Mouse (Mus musculus) embryo, embryonic 10.5 days (tissue): ENCODE measurements at regions not wholly inside any gene's neighbourhood (a gene's known extent, or its start where the extent isn't known, plus 50 kb on each side); places are given as distances from the start of the nearest gene placed in this dataset.
"Not testable (repeated sequence)": the region's sequence is repeated elsewhere in the genome, so short reads cannot be mapped to it uniquely, and the experiment has no call there.

Experiments used
- DNase-seq: peaks from one replicate; pipeline ENCODE4 v3.0.0-alpha.2; 2015; ENCODE audit warnings: low spot score

GRCm38 (mm10) chr9:78769168-78769567 is 153.8 kb downstream of the Cd109 start:
- DNase-seq: peak; percentile 80

DNA sequence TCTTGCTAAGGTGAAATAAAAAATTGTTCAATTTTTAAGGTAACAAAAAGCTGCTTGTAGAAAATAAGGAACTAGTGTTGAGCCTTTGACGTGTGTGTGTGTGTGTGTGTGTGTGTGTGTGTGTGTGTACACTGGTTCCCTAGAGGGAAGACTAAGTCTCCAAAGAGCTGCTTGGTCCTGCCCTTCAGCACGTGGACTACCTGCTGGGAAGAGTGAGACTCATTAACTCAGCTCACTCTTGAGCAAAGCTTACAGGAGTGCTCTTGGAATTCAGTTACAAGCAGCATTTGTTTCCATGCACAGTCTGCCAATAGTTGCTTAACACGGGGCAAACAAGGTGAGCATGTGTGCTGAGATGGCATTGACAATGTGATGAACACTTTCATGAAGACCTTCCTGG is 158.6 kb downstream of the Cd109 start:
- DNase-seq: no peak

DNA sequence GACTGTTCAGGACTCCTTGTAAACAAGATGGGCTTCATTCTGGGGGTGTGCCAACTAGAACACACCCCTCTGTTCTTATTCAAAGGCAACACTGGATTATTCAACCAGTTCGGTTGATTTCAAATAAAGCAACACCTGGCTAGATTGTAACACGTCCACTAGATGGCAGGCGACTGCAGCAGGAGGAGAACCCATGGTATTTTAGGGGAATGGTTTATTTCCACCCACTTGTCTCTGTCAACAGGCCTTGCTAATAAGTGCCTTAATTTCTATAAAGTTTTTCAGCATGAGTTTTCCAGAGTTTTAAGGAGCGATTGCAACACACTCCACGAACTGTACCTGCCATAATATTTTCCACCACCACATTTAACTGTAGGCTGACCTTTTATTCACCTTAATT is 160.1 kb downstream of the Cd109 start:
- DNase-seq: peak; percentile 76

GRCm38 (mm10) chr9:78780595-78780994 is 165.2 kb downstream of the Cd109 start:
- no peak for DNase-seq

DNA sequence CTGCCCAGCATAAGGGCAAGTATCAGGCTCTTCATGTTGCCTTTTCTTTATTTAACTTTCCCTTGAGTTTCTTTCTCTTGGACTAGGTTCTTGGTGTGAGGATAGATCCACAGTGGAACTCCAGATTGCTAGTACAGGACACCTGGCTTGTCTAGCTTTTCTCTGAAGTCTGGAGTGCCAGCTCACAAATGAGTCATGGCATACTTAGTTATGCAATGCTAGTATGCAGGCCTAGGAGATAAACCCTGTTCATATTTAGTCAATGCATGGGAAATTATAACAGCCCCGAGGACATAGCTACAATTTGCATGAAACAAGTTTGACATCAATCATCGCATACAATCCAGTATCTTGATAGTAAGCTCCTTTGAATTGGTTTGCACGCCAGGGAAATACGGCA is 167.0 kb downstream of the Cd109 start:
- DNase-seq: no peak

- DNase-seq: no peak
Observed at GRCm38 (mm10) chr9:78782860-78783259, 167.5 kb downstream of the Cd109 start.

DNA sequence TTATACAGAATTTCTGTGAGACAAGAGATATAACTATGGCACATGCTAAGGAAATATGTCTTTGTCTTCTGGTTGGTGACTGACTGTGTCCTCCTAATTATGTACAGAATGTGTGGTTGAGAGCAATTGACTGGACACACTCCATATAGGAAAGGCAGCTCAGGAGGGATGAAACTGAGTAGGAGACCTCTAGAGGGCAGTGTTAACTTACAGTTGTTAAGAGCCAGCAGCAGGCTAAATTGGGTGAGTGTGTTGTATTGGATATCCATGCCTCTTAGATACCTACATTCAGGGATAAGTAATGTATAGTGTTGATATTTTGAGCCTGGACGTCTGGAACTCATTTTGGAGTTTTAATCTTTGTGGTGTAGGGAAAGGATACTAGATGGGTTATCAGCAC is 172.5 kb downstream of the Cd109 start:
- DNase-seq: peak; percentile 92

- DNase-seq: no peak
Observed at GRCm38 (mm10) chr9:78789703-78790102, 174.4 kb downstream of the Cd109 start.

DNA sequence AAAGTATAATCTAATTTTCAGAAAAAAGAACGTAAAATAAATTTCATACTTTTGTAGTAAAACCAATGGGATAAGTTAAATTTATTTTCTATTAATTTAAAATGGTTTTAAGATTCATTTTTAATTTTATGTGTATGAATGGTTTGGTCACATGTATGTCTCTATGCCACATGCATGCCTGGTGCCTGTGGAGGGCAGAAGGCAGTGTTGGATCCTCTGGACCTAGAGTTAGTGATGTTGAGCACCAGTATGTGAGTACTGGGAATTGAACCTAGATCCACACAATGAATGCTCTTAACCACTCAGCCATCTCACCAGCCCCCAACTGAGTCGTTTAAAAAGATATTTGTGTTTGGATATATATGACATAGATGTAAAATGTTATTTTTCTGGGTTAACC is 174.8 kb downstream of the Cd109 start:
- no peak for DNase-seq

DNA sequence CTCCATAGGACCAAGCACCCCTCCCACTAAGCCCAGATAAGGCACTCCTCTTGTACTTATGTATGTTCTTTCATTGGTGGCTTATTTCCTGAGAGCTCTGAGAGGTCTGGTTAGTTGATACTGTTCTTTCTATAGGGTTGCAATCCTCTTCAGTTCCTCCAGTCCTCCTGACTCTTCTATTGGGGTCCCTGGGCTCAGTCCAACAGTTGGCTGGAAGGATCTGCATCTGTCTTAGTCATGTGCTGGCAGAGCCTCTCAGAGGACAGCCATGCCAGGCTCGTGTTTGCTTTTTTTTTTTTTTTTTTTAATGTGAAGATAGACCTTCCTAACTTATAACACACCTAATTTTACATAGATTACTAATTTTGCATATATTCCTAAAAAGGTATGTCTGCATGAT is 180.5 kb downstream of the Cd109 start:
- DNase-seq: no peak

DNA sequence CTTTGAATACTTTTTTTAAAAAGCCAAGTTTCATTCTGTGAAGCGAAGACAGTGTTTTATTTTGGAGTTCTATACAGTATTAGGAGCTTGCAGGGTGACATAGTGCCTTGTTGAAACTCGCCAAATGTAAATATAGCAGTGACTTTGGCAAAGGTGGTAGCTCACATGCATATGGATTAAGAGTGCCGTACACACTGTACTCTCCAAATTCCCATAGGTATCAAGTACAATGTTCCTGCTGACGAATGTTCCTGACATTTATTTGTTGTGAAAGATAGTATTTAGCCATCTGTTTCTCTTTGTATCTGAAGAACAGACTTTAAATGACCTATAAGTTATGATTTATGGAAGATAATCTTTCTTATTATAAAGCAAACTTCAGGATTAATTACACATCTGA is 201.9 kb downstream of the Cd109 start:
- DNase-seq: no peak

- DNase-seq: peak; percentile 21
Observed at GRCm38 (mm10) chr9:78821554-78822212, 206.3 kb downstream of the Cd109 start.

DNA sequence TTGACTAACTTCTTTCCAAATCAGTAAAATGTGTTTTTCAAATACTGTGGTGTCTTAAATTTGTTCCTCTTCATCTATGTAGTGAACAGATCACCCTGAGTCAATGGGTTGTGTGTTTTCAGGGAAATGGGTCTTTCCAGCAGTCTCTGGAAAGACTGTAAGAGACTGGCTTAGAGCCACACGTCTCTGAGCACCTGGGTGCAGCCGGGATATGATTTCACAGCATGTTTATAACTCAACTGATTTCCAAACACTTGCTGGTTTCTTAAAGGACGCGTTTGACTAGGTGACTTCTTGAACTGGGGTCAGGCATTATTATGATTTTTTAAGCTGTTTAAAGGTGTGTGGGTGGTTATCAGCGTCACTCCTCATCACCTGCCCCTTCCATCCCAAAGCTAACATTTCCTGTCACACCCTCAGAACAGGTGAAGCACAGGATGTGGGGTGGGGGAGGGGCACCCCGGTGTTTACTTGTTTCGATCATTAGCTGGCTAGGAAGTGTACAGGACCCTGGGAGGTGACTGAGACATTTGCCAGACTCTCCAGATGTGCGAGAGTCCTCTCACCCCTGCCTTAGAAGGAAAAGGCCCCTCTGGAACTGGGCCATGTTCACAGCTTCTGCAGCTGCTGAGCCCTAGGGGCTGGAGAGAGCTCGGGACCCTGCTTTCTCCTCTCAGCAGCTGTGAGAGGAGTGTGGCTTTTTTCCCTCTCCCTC is 229.8 kb downstream of the Cd109 start:
- DNase-seq: peak; percentile 36

DNA sequence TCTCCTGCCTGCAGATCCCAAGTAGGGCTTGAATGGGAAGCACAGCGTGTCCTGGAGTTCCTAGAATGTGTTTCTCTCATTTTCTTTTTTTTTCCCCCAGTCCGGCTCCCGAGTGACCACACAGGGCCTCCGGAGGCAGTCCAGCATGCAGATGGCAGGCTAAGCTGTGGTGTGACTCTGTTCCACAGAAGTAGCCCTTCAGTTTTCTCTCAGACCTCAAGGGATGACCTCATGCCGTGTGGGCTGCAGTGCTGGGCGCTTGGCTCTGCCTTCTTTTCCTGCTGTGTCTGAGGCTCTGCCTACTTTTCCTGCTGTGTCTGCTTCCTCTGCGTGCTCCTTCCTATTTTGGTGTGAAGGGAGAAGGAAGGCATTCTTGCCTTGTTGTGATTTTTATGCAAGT is 230.8 kb downstream of the Cd109 start:
- peak; percentile 26 for DNase-seq

GRCm38 (mm10) chr9:78847890-78848563 is 232.7 kb downstream of the Cd109 start:
- no peak for DNase-seq

- not testable (repeated sequence) for DNase-seq
Observed at GRCm38 (mm10) chr9:78848564-78848893, 233.2 kb downstream of the Cd109 start.

DNA sequence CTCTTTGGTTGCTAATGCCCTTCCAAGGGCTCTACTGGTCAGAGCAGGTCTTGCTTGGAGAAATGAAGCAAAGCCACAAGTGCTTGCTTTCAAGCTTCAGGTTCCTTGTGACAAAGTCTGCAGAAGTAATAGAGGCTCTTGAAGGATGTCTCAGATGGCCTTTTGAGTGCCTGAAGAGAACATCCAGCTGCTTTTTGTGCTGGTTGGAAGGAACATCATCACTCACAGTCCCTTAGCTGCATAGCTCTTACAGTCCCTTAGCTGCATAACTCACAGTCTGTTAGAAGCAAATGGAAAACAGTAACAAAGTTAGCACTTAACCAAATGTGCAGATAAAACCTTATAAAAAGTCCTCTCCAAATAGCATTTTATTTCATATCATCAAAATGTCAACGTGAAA is 241.6 kb downstream of the Cd109 start:
- no peak for DNase-seq

GRCm38 (mm10) chr9:78859956-78860355 is 244.6 kb downstream of the Cd109 start:
- no peak for DNase-seq

DNA sequence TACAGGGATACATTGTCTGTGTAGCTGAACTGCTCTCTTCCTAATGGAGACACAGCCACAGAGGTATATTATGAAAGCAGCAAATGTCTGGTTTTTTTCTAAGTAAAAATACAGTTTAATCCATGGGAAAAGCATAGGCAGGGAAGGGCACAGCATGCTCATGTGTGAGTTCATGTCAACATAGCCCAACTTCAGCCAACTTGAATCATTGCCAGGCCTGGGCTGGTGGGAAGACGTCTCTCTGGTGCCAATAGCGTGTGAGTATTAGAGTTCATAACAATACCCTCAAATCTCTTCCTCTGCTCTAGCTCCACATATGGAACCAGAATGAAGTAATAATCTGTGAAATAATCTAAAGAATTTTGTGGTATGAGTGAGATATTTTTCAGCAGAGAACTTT is 257.2 kb downstream of the Cd109 start:
- DNase-seq: no peak

DNA sequence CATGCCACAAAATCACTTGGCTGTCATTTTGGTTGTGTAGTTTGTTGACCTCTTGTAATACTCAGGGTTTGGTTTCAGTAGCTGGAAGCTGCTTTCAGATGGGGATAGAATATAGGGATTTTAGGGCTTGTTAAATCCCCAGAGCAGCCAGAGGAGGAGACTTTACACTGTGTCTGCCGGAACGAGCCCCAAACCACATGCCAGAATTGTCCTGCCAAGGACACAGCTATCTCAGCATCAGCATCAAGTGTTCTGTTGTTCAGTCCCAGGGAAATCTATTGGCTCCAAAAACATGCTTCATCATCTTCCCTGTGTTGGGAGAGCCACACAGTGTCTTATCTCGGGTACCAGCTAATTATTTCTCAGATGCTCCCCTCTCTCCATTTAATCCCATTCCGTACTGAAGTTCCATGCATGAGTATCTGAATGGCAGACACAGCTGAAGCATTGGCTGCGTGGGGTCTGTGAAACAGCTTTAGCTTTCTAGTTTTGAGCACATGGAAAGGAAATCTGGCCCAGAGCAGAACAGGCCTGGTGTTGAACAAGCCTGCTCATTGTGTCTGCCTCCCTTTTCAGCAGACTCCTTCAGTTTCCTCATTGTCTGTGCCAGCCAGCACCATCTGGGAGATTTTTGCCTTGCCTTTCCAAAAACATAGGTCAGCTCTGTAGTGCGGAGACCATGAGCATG is 264.8 kb downstream of the Cd109 start:
- no peak for DNase-seq

- peak; percentile 63 for DNase-seq
Observed at GRCm38 (mm10) chr9:78880643-78881306, 265.4 kb downstream of the Cd109 start.

- peak; percentile 10 for DNase-seq
Observed at GRCm38 (mm10) chr9:78881307-78881790, 266.0 kb downstream of the Cd109 start.
